Mouse (Mus musculus) erythroblast, embryonic 14.5 days (primary cell): ENCODE measurements at regions not wholly inside any gene's neighbourhood (a gene's known extent, or its start where the extent isn't known, plus 50 kb on each side); places are given as distances from the start of the nearest gene placed in this dataset.

Experiments
- H3K27me3 ChIP-seq: 2 replicates; pipeline ENCODE4 v1.6.1; 2012; ENCODE audit warnings: inconsistent platforms; ENCODE audit not compliant: control insufficient read depth
- H3K36me3 ChIP-seq: 2 replicates; pipeline ENCODE4 v1.6.1; 2012; ENCODE audit warnings: mild to moderate bottlenecking, inconsistent platforms; ENCODE audit not compliant: control insufficient read depth
- H3K4me1 ChIP-seq: 2 replicates; pipeline ENCODE4 v1.6.1; 2012; ENCODE audit warnings: inconsistent platforms; ENCODE audit not compliant: control insufficient read depth
- H3K4me3 ChIP-seq: replicated peaks from 2 replicates; pipeline ENCODE3; 2012; ENCODE audit warnings: moderate library complexity, mild to moderate bottlenecking, inconsistent platforms
- H3K9me3 ChIP-seq: 2 replicates; pipeline ENCODE4 v1.6.1; 2012; ENCODE audit warnings: low read length, inconsistent platforms, mixed read lengths; ENCODE audit not compliant: control insufficient read depth
- GATA1 ChIP-seq: IDR thresholded peaks from 2 replicates; pipeline ENCODE4 v1.6.1; 2012; ENCODE audit warnings: low read length, inconsistent platforms, mixed read lengths
- TAL1 ChIP-seq: IDR thresholded peaks from 3 replicates; pipeline ENCODE4 v1.6.1; 2012; ENCODE audit warnings: low read length, inconsistent platforms, mixed read lengths

DNA sequence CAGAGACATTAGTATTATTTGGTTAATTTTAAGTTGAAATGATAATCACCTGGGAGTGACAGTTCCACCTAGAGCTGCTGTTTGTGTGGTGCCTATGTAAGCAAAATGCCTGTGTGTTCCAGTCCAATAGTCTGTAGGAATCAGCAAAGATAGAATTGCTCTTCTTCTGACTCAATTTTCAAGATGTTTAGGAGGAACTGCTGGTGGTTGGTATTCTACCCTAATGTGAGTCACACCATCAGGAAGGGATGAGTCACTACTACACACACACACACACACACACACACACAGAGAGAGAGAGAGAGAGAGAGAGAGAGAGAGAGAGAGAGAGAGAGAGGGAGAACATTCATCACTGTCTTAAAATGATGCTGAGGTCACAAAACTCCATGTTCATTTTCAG lies 753.1 kb downstream of the Ets1 start:
- TF ChIP-seq TAL1 (no peak), GATA1 (no peak)
- Histone ChIP-seq H3K27me3 (no peaks in the 10 kb centered on the region), H3K4me1 (no peaks in the 10 kb centered on the region), H3K4me3 (no peak overlapping the region), H3K36me3 (no peaks in the 10 kb centered on the region), H3K9me3 (no peaks in the 10 kb centered on the region)

- Histone ChIP-seq H3K4me1 (no peaks in the 10 kb centered on the region), H3K36me3 (no peaks in the 10 kb centered on the region), H3K9me3 (peaks cover 3% of the 10 kb centered on the region; the same call in 1 of the 2 replicates), H3K27me3 (no peaks in the 10 kb centered on the region), H3K4me3 (no peak overlapping the region)
- TF ChIP-seq TAL1, result no peak
- TF ChIP-seq GATA1, result no peak
Measured at GRCm38 (mm10) chr9:33404691-33405090, 768.7 kb downstream of the Ets1 start.

DNA sequence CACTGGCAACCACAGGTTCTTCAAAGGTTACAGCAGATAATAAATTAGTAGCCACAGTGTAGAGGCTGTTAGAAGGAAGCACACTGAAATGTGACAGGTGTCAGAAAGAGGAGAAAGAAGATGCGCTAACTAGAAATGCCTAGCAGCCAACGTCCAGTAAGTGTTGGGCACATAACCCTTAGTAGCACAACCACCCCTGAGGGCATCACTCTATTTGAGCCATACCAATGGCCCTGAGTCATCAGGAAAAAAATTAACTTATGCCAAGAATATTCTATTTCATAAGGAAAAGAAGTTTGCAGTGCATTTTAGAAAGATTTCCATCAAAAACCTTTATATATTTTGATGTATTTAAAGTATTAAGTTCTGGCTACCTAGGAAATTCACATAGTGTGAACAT lies 771.5 kb downstream of the Ets1 start:
- H3K4me3 ChIP-seq, result no peak overlapping the region
- H3K27me3 ChIP-seq, result no peaks in the 10 kb centered on the region
- no peaks in the 10 kb centered on the region for H3K4me1 ChIP-seq
- H3K9me3 ChIP-seq, result peaks cover 3% of the 10 kb centered on the region; the same call in 1 of the 2 replicates
- TF ChIP-seq TAL1 (no peak), GATA1 (no peak)
- no peaks in the 10 kb centered on the region for H3K36me3 ChIP-seq

- Histone ChIP-seq H3K9me3 (no peaks in the 10 kb centered on the region), H3K36me3 (no peaks in the 10 kb centered on the region), H3K4me3 (no peak overlapping the region), H3K27me3 (no peaks in the 10 kb centered on the region), H3K4me1 (no peaks in the 10 kb centered on the region)
- TF ChIP-seq TAL1, result no peak
- no peak for TF ChIP-seq GATA1
Measured at GRCm38 (mm10) chr9:33423781-33424180, 787.8 kb downstream of the Ets1 start.

- H3K27me3 ChIP-seq, result no peaks in the 10 kb centered on the region
- no peaks in the 10 kb centered on the region for H3K36me3 ChIP-seq
- no peak overlapping the region for H3K4me3 ChIP-seq
- no peaks in the 10 kb centered on the region for H3K9me3 ChIP-seq
- no peaks in the 10 kb centered on the region for H3K4me1 ChIP-seq
- TF ChIP-seq TAL1 (no peak), GATA1 (no peak)
Measured at GRCm38 (mm10) chr9:33436459-33436858, 800.4 kb downstream of the Ets1 start.

DNA sequence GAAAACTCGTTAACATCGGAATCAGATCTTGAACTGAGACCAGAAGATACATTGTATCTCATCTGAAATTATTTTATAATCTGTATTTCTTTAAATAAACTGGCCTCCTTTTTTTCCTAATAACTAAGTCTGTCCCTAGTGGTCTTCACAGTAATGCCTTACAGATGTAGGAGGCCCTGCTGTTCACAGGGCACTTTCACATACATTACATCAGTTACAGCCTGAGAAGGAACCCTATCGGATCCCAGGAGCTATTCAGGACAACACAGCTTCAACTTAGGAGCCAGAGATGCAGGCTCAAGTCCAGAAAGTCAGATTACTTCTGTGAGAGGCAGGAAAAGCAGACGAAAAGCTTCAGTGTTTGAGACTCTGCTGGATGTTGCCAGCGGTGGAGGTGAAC lies 806.2 kb downstream of the Ets1 start:
- Histone ChIP-seq H3K27me3 (no peaks in the 10 kb centered on the region), H3K9me3 (no peaks in the 10 kb centered on the region), H3K4me1 (no peaks in the 10 kb centered on the region), H3K36me3 (no peaks in the 10 kb centered on the region), H3K4me3 (no peak overlapping the region)
- TF ChIP-seq GATA1 (no peak), TAL1 (no peak)

DNA sequence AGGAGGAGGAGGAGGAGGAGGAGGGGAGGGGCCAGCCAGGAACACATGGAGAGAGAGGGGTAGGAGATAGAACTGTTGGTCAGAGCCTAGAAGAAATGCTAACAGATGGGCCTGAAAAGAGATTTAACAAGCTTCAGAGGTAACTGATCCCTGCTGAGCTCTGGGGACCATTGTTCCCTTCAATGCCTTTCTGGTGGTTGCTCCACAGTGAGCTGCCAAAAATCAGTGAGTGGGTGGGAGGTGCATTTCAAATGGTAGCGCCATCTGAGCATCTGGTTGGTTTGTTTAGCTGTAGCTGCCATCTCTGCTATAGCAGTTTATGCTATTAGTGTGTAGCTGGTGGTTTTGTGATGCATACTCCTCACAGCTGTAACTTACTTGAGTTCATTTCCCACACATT lies 809.9 kb downstream of the Ets1 start:
- H3K27me3 ChIP-seq, result no peaks in the 10 kb centered on the region
- no peaks in the 10 kb centered on the region for H3K4me1 ChIP-seq
- TF ChIP-seq TAL1 (no peak), GATA1 (no peak)
- H3K4me3 ChIP-seq, result no peak overlapping the region
- no peaks in the 10 kb centered on the region for H3K36me3 ChIP-seq
- no peaks in the 10 kb centered on the region for H3K9me3 ChIP-seq

GRCm38 (mm10) chr9:33475106-33475505 lies 839.1 kb downstream of the Ets1 start:
- Histone ChIP-seq H3K9me3 (no peaks in the 10 kb centered on the region), H3K36me3 (no peaks in the 10 kb centered on the region), H3K27me3 (no peaks in the 10 kb centered on the region), H3K4me1 (no peaks in the 10 kb centered on the region), H3K4me3 (no peak overlapping the region)
- TF ChIP-seq GATA1 (no peak), TAL1 (no peak)

GRCm38 (mm10) chr9:33482845-33483540 lies 847.0 kb downstream of the Ets1 start:
- no peak overlapping the region for H3K4me3 ChIP-seq
- H3K27me3 ChIP-seq, result no peaks in the 10 kb centered on the region
- no peaks in the 10 kb centered on the region for H3K9me3 ChIP-seq
- no peaks in the 10 kb centered on the region for H3K36me3 ChIP-seq
- TF ChIP-seq TAL1 (no peak), GATA1 (no peak)
- no peaks in the 10 kb centered on the region for H3K4me1 ChIP-seq

- Histone ChIP-seq H3K27me3 (no peaks in the 10 kb centered on the region), H3K4me1 (no peaks in the 10 kb centered on the region), H3K9me3 (no peaks in the 10 kb centered on the region), H3K4me3 (no peak overlapping the region), H3K36me3 (no peaks in the 10 kb centered on the region)
- TF ChIP-seq GATA1, result no peak
- TF ChIP-seq TAL1, result no peak
Measured at GRCm38 (mm10) chr9:33483541-33483846, 847.5 kb downstream of the Ets1 start.
